Mouse (Mus musculus) gastrocnemius, postnatal 25 days (tissue): ENCODE measurements around the gene Dnah6. TPM values are rescaled to one million over a fixed set of nuclear protein-coding genes. Genes with fewer than 3 reads are reported as not detected.

Experiments
- DNase-seq: peaks from one replicate; pipeline ENCODE4 v3.0.0; 2022
- total RNA-seq, 2 experiments: library from RNA; stranded (reverse); gene quantifications; 1 replicate in 1 of 2; 2 replicates in 1 of 2; pipeline ENCODE4 v1.2.3; 2021

Gene Dnah6
- total RNA-seq, 2 experiments from 2014 or later = 0.05 TPM; not detected in 1

DNA sequence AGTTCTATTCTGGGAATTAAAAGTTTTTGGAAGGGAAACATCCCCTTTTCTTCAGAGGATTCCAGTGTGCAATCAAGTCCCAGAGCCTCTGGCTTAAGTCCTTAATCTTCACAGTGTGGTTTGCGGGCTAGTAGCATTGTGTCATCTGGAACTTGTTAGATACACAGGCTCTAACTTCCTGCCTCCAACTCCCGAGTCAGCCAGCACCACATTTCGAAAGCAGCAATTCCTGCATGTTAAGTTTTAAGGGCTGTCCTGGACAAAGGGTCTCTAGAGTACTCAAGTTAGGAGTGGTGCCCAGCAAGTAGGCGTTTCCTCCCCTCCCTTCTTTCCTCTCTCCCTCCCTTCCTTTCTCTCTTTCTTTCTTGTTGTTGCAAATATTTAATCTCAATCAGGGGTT, 7.0 kb upstream of the Dnah6 start:
- peak; percentile 64 for DNase-seq

DNA sequence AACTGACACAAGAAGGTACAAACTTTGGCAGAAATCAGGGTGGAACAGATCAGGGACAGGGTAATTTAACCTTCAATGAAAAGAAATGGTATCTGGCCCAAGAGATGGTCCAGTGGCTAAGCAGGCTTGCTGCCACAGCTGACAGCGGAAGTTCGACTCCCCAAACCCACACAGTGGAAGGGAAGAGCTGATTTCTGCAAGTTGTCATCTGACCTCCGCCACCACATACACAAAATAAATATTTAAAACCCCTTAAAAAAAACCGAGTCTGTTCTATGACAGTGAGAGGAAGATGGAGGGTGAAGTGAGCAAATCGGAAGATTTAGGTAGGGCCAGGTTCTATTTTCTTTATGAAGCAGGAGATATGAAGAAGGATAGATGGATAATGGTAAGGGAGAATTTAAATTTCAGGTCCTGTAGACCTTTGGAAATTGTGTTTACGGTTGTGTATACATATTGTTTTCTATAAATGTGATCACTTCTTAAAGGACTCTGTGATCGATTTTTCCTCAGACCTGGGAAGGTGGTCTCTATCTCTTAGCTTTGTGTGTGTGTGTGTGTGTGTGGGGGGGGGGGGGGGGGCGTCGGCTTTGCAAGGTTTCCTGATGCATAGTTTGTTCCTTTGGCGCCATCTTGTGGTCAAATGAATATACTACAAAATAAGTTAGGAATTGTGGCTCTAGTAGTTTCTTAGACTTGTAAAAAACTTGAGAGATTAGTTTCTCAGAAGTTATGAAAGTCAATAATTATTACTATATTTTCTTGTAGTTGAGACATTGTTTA, 6.1 kb upstream of the Dnah6 start:
- DNase-seq = no peak

DNA sequence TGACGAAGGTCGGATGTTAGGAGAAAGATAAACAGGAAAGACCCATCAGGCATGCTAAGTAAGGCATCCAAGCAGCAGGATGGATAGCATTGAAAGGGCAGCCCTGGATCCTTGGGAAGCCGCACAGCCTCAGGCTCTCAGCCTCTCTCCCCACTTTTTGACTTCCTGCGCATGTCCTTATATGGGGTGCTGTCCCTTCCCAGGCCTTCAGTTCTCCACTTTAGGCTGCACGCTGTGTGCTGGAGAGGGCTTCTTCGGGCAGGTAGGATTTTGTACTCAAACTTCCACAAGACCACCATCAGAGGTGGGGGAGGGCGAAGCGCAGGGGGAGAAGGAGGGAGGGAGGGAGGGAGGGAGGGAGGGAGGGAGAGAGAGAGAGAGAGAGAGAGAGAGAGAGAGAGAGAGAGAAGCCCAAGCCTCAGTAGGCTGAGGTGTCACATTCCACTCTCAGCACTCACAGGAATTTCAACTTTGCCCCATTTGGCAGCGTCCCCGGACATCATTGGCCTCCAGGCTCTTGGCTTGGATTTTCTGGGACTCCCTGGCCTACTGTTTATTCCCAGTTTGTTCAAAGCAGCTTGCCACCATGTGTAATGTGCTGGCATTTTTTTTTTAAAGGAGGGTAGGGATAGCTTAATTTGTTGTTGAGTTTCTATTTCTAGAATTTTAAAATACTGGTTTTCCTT, 1.5 kb upstream of the Dnah6 start:
- DNase-seq = peak; percentile 85

DNA sequence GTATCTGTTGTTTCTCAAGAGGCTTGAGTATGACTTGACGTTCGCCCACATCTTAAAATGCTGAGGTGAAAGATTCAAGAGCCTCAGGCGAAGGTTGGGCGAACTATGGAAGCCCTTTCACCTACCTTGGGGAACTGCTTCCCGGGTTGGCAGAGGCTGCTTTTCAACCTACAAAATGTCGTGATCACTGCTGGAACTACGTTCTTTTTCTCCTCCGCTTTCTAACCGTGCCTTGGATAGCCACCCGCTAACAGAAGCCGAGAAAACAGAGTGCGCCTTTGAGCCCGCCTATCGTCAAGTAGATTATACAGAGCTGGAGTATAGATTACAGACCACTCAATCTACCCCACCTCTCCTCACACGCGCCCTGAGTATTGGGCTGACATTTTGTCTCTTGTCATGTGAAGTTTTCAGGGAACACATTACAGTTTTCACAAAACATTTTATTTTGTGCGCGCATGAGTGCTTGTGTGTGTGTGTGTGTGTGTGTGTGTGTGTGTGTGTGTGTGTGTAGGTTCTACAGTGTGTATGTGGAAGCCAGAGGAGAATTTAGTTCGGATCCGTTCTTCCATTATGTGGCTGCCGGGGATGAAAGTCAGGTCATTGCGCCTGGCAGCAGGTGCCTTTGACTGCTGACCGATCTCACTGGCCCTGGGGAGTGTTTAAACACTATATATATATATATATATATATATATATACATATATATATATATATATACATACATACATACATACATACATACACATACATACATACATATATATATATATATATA, 696 bp upstream of the Dnah6 start:
- no peak for DNase-seq

DNA sequence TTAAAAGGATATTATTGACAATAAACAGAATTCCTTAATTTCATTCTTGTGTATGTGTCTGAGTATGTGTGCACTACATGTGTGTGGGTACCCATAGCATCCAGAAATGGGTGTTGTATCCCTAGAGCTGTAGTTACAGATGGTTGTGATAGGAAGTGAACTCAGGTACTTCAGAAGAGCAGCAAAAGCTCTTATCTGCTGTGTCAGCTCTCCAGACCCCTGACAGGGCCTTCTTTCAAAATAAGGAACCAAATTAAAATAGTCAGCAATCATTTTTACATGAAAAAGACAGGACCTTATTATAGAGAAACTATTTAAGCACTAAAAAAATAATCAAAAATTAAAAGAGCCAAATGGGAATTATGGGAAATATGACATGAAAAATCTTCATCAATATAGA, 9.8 kb downstream of the Dnah6 start:
- no peak for DNase-seq

DNA sequence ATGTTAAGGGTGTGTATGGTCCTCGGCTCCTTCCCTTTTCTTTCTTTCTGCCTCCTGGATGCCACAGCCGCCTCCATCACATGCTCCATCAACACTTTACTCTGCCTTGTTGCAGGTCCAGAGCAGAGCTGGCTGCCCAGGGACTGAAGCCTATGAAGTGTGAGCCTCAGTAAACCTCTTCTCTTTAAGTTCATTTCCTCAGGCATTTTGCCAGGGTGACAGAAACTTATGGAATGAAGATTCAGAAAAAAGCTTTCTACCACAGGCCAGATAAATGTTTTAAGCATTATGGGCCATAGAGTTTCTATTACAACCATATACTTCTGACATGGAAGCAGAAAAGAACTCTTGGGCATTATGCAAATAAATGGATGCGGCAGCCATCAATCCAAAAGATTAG, 10.4 kb downstream of the Dnah6 start:
- DNase-seq = no peak

DNA sequence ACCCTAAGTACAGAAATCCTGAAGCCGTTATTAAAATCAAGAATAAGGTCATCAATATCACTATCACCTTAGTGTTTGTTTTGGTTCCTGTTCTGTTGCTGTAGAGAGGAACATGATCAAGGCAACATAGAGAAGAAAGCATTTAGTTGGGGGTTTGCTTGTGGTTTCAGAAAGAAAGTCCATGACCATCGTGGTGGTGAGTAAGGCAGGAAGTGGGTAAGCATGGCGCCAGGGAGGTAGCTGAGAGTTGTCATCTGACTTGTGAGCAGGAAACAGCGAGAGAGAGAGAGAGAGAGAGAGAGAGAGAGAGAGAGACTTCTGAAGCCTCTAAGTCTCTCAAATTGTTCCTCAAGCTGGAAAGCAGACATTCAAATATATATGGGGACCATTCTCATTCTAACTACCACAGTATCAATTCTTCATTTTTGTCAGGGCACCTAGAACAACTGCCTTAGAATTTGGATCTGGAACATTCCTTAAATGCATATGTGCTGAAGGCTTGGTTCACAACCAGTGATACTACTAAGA, 10.9 kb downstream of the Dnah6 start:
- no peak for DNase-seq

DNA sequence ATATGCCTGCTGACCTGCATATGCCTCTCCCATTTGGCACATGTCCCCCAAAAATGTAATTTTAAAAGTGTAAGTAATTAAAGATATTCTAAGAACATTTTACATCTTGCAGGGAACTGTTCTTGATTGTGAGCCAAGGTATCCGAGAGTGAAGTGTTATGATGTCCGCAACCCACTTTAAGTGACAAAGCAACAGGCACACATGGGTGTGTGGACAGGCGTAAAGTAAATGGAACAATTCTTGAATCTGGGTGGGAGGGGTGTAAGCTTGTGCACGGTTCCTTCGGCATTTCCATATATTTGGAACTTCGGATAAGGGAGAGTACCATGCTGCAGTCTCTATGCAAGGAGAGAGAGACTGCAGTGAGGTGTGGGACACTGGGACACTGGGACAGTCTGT, 11.9 kb downstream of the Dnah6 start:
- DNase-seq = no peak

DNA sequence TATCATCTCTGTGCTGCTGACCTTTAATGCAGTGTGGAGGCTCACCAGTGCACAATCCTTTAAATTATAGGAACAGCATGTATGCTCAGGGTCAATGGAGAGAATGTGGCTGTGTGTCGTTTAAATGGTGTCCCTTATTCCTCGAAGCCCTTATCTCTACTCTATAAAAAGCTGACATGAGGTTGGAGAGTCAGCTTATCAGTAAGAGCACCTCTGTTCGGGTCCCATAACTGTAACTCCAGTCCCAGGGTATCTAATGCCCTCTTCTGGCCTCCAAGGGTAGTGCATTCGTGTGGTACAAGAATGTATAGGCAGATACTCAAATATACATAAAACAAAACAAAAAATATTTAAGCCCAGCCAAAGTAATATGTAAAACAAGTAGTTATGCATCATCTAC, 16.5 kb downstream of the Dnah6 start:
- DNase-seq = no peak

DNA sequence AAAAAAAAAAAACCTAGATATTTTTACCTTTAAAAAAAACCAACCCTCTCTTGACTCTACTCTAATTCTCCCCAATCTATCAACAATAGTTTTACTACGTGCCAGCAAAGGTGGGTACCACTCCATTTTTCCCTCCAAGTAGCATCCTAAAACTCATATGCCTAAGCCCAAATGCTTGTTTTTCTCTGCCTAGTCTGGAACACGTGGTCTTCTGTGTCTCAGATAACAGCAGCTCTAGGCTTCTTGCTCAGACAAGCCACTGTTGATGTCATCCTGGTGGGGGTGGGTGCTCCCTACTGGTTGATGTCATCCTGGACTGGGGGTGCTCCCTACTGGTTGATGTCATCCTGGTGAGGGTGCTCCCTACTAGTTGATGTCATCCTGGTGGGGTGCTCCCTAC, 17.7 kb downstream of the Dnah6 start:
- DNase-seq = no peak

DNA sequence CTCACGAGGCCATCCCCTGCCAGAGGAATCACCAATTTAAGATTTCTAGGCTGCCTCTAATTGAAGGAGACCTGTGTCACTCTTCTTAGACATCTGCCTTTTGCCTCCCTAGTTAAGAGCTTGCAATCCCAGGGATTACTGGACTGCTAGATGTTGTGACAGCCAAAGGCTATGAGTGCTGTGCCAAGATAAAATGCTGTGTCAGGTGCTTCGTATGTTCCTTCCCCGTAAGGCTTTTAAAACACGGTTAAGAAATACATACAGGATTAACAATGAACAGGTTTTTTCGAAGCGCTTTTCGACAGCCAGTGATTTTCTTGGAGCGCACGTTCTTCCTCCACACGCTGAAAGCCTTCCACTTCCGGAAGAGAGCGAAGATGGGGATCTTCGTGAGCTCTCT, 26.2 kb downstream of the Dnah6 start:
- DNase-seq = no peak

DNA sequence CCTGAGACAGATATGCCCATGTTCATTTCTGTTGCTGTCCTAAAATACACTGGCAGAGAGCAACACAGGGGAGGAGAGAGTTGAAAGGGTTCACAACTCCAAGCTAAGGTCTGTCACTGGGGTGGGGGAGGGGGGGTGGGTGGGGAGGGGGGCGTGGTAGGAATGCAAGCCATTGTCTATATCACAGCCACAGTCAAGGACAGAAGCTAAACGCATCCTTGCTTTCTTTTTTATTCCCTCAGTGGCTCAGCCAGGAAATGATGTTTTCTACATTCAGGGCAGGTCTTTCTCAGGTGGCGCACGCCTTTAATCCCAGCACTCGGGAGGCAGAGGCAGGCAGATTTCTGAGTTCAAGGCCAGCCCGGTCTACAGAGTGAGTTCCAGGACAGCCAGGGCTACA, 30.7 kb downstream of the Dnah6 start:
- DNase-seq = no peak

DNA sequence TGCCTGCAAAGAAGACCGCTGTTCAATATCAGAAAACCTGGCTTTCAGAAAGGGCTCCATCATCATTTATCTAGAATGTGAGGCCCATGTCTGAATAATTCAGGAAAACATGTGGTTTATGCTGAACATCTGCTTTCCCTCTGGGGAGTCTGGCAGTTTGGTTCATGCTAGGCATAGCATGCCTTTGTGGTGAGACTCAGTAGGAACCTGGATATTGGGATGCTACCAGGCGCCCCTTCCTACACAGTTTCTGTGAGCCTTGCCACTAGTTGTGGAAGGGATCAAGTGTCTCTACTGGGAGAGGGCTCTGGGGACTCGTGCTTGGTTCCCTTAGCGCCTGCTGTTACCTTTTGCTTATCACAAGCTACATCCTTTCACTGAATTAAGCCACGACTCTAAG, 37.2 kb downstream of the Dnah6 start:
- DNase-seq = no peak

DNA sequence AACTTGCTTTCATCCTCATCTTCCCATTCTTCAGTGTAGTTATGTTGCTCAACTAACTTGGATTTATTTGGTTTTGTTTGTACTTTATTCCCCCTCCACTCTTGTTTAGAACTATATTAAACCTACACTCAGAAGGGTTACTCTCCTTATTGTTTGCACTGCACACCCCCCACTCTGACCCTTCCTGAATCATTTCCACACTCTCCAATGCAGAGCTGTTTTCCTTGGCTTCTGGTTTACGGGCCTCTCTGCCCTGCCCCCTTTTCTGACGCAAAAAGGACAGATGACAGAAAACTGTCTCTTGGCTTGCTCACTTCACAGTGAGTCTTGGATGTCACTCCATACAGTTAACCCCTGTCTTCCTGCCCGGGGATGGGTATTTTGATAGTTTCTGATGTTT, 38.5 kb downstream of the Dnah6 start:
- DNase-seq = no peak

DNA sequence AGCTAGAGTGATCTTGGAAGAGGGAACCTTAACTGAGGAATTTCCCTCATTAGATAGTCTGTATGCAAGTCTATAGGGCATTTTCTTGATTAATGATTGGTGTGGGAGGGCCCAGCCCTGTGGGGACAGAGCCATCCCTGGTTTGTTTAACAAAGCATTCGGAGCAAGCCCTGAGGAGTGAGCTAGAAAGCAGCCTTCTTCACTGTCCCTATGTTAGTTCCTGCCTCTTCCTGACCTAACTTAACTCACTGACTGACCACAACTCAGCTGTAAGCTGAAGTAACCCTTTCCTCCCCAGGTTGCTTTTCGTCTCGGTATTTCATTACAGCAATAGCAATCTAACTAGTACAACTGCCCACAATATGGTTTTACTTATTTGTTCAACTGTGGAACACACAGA, 39.0 kb downstream of the Dnah6 start:
- no peak for DNase-seq

DNA sequence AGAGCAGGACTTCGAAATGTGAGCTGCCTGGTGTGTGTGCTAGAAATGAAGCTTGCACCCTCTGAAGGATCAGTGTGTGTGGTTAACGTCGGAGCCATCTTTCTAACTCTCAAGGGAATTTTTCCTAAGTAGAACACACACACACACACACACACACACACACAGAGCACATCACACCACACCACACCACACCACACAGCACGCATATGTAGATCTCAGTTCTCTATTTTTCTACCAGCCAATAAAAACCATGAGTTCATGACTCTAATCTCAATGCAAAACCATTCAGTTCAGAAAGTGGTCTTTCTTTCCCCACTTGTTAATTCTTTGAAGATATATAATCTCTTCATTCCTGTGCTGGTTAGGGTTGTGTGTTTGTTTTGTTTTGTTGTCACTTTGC, 39.4 kb downstream of the Dnah6 start:
- no peak for DNase-seq

DNA sequence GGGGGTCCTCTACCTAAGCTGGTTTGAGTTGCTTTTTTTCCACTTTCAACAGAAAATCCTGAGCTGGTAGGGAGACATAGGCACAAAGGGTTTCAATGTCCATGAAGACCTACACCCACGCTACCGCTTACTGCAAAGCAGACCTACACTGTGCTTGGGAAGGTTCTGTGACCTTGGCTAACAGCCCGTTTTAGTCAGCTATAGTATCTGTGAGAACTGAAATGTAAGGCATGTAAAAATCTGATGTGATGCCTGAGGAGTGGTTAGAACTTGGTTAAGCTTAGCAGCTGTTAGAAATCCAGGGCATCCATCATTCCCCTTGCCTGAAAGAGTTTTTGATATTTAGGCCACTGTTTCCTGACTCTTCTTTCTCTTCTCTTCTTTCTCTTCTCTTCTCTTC, 46.3 kb downstream of the Dnah6 start:
- DNase-seq = no peak

DNA sequence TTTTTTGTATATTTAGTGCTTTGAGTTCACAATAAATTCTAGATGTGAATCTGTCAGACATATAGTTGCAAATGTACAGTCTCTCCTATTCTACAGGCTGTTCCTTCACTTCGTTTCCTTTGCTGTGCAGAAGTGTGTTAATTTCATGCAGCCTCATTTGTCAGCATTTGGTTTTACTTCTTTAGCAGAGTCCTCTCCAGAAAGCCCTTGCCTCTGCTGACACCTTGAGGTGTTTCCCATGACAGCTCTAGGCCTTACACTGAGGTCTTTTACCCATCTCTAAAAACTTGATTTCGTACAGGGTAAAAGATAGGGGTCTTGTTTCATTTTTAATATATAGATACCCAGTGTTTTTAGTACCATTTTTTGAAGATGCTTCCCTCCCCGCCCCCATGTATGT, 54.2 kb downstream of the Dnah6 start:
- no peak for DNase-seq

DNA sequence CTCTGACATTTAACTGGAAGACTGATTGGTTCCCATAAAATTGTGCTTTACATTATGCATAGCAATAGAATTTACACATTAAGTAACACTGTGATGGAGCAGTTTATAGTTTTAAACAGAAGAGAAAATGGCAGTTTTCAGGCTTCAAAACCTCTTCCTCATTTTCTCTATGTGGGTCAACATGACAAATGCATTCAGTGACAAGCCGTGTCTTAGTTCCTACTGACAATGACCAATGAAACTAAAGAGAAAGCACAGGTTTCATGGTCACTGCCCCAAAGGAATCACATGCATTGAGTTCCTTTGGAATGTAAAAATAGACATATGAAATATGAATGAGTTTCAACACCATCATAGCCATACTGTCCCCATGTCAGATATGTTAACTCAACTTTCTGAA, 58.5 kb downstream of the Dnah6 start:
- no peak for DNase-seq

DNA sequence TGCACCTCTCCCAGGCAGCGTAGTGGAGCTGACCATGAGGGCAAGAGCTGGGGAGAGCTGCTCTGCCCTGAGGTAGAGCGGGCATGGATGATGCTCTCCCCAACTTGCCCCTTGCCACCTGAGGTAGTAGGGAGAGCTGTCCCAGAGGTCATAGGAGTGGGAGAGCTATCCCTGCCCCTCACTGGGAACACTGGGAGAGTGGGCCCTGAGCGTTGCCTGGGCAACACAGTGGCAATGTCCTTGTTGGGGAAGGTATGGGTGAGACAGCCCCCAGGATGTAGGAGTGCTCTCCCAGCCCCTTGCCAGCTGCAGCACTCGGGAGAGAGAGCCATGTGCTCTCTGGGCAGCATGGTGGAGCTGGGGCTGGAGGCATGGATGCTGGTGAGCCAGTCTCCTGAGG, 60.1 kb downstream of the Dnah6 start:
- no peak for DNase-seq

DNA sequence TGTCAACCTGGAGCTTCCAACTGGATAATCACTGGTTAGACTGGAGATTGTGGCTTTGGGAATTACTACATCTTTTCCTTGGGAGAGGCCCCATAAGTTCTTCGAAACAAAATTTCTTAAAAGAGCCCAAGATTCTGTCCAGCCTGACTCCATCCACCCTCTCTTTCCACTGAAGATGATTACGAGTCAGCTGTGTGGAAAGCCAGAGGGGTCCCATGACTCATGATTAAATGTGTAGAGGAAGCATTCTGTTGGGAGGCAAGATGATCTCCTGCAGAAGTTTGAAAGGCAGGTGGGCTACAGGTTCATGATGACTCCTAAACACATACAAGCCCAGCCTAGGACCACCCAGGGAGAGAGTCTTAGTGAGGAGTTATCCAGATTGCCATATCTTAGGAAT, 66.0 kb downstream of the Dnah6 start:
- DNase-seq = no peak

DNA sequence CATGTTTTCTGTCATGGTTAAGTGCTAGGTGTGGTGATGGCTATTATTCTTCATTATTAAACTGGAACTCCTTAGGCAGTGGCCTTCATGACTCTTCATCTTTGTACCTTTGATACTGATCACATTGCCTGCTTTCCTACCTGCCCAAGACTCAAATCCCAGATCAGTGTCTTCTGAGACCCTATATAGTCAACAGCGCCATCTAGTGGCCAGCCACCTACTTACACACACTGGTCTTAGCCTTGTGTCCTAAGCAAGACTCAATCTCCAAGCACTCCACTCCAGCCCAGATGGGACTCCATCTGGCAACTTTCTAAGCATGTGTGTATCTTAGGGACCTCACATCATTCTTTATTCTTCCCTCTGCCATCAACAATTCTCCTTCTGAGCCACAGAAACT, 67.8 kb downstream of the Dnah6 start:
- peak; percentile 38 for DNase-seq

DNA sequence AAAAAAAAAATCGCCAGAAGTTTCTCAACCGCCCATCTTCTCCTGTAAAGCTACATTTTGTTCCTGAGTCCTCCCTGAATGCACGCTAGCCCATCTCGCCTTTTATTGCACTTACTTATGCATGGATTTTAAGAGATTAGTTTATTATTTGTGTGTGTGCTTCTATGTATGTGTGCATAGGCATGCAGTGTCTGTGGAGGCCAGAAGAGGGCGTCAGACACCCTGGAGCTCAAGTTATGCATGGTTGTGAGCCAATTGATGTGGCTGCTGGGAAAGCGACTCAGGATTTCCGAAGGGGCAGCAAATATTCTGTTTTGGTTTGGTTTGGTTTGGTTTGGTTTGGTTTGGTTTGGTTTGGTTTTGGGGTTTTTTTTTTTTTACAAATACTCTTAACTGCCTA, 78.0 kb downstream of the Dnah6 start:
- DNase-seq = no peak
